Mouse (Mus musculus) adrenal gland, postnatal 36 days (tissue): Measurements from ENCODE around the gene Mob3b. TPM values are rescaled to one million over a fixed set of nuclear protein-coding genes. Genes with fewer than 3 reads are reported as not detected.
A peak's percentile ranks its signal among the peaks of the same experiment; 100 is the strongest.

Source experiments
- DNase-seq, 2 experiments: peaks; one replicate each; pipeline ENCODE4 v3.0.0; 2021; ENCODE audit warnings: mixed read lengths in 1 of 2
- total RNA-seq, 2 experiments: library from RNA; stranded (reverse); gene quantifications; 2 replicates each; pipeline ENCODE4 v1.2.3; 2021

Mob3b gene
- total RNA-seq, 2 experiments from 2014 or later = 28.9 to 31.8 TPM

- DNase-seq = no peak
Measured at GRCm38 (mm10) chr4:35114950-35115349, 42.3 kb downstream of the Mob3b start.

GRCm38 (mm10) chr4:35113516-35114248 is 43.6 kb downstream of the Mob3b start:
- DNase-seq = no peak

DNA sequence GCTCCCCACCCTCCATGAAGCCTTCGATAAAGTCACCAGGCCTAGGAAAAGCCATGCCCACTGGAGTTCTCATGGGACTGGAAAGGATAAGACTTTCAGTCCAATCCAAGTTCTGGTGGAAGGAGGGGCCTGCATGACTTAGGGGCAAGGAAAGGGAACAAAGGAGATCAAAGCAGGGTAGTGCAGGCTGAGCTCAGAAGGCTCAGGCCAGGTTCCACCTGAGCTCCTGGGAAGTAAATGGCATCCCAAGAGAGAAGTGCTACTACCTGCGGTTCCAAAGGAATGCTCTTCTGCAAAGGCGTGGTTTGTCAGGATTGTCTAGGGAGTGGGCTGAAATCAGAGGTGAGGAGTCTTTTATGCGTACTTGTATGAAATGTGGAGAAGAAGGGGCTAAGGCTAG is 44.8 kb downstream of the Mob3b start:
- no peak for DNase-seq

GRCm38 (mm10) chr4:35105115-35105773 is 52.0 kb downstream of the Mob3b start:
- no peak for DNase-seq

GRCm38 (mm10) chr4:35101201-35101600 is 56.1 kb downstream of the Mob3b start:
- DNase-seq = no peak

- peak; percentile 91 to 92 for DNase-seq
Measured at GRCm38 (mm10) chr4:35099865-35100780, 57.2 kb downstream of the Mob3b start.

DNA sequence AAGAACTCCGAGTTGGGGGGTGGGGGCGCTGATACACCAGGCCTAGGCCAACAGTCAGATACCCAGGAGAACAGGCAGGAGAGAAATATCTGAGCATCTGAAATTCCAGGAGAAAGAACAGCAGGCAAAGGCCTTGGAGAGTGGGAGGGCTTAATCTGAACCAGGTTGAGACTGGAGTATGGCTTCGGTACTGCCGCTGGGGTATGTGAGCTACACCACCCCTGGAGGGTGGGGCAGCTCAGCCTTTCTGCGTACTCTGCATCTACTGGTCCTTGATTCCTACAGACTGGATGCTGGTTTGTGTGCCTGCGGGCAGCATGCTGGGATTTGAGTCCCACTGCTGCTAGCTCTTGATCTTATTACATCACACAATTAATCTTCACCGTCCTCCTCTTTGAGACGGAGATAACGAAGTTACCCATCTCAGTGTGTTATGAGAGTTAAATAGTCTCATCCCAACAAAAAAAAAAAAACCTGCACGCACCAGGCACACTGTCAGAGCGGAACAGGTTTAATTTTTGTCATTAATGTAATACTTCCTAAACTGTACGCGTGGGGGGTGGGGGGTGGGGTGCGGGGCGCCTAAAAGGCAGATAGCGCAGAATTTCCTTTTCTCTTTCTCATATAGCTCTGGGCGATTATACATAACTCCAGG is 57.9 kb downstream of the Mob3b start:
- no peak for DNase-seq

DNA sequence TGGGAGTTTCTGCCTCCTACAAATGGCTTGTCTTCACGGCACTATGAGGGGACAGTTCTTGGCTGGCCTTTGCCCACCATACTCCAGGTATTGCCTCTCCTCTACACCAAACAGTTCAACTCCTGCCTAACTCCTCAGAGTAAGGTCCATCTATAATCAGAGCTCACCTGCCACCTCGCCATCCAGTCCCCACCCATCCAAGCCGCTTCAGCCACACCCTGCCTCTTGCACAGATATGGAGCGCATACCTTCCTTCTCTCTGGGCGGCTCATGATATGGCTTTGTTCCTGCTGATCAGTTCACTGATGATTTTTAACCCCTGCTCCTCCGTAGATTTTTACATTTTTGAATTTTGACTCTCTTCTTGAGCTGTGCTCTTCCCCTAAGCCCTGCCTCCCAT is 58.7 kb downstream of the Mob3b start:
- no peak for DNase-seq

DNA sequence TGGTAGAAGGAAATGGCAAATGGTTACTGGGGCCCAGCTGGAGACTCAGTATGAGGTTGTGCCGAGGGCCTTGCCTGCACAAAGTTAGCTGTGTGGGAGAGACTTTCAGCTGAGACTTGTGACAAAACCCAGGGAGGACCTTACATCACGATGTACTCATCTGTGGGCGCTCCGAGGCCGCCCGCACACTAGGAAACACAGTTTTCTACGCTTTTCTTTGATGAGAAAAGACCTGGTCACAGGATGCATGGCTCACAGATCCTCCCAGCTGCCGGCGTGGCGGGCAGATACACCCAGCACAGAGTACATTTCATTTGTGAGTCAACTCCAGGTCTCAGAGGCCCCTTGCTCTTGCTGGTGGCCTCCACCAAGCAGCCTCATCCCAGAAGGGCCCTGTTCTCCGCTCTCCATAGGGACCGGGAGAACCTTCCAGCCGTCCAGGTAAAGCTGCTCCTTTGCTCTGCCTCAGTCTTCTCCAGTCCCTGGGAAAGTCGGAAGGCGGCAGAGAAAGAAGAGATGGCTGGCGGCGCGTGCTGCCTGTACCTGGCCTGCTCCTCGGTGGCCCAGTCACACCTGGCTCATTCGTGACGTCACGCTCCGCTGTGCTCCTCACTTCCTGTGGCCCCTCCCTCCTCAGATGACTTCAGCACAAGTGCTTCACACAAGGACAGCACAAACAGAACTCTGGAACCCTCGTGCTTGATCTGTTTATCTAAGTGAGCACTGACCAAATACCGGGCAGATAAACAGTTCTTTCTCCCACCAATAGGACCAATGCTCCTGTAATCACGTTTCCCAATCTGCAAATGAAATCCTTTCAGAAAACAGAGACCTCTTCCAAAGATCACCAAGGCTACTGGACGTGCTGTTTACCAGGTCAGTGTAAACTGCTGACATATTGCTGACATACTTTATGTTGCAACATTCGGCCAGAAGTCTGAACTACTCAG is 60.8 kb downstream of the Mob3b start:
- DNase-seq = peak in 1 of 2 experiments; percentile 31

DNA sequence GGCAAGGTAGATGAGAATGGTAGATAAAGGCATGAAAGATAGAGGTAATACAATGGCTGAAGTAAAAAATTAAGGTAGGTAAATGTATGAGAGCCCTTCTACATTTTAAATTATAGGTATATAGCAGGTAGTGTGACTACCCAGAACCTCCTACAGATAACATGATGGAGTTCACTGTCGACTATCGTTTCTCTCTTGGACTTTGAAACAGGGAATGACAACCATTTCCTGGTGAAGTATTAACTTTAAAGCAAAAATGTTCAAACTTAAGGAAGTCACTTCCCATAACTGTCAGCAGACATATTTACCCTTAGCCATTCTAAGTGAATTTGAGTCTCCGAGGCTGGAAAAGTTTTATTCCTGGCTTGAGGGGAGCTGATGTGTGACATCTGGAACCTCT is 64.8 kb downstream of the Mob3b start:
- DNase-seq = no peak

GRCm38 (mm10) chr4:35091157-35091784 is 66.0 kb downstream of the Mob3b start:
- no peak for DNase-seq

- no peak for DNase-seq
Measured at GRCm38 (mm10) chr4:35089321-35090316, 67.7 kb downstream of the Mob3b start.

DNA sequence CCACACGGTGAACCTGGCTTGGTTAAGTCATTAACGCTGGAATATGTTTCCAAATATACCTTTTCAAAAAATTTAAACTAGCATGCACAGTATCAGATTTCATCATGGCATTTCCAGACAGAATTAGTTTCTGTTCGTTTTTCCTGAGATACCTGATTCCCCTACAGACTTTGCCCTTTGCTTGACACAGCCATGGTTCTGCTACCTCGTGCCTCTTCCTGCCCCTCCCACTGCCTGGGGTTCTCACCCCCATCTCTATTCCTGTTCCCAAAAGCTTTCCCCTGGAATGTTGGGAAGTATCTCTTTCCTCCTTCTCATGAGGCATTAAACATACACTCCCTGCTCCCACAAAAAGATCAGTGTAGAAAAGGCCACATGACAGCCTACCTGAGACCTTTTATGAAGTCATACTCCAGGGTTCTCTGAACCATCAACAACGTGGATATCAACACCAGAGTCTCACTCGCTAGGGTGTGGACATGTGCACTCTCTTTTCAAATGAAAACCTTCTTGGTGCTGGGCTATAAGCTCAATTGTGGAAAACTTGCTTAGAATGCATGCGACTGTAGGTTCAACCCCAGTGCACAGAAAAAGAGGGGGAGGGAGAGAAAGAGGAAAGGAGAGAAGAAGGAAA is 71.1 kb downstream of the Mob3b start:
- DNase-seq = no peak

GRCm38 (mm10) chr4:35084060-35084459 is 73.2 kb downstream of the Mob3b start:
- no peak for DNase-seq

DNA sequence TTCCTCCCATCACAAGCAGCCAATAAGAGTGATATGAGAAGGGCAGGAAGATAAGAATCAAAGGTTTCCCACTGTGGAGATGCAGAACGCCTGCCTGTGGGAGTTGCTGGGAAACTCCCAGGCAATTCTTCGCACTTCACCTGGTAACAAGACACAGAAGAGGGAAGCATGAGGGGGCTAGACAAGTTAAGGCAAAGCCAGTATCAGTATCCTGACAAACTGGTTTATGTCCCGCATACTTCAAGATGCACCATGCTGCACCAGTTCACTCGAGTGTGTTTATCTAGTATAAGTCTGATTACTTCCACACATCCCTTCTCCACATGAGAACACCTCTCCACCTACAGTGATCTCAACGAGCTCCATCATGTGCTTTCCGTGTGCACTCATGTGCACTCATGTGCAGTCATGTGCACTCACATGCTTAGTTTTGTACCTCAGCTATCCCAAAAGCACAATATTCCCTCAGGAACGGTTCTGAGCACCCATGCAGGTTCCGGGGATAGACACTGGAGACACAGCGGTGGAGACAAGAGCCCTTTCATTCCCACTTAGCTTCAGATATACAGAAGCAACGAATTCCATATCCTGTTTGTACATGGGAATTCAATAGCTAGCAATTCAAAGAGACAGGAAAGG is 74.7 kb downstream of the Mob3b start:
- no peak for DNase-seq

GRCm38 (mm10) chr4:35080285-35080684 is 77.0 kb downstream of the Mob3b start:
- DNase-seq = no peak

GRCm38 (mm10) chr4:35068739-35069138 is 88.5 kb downstream of the Mob3b start:
- DNase-seq = no peak

DNA sequence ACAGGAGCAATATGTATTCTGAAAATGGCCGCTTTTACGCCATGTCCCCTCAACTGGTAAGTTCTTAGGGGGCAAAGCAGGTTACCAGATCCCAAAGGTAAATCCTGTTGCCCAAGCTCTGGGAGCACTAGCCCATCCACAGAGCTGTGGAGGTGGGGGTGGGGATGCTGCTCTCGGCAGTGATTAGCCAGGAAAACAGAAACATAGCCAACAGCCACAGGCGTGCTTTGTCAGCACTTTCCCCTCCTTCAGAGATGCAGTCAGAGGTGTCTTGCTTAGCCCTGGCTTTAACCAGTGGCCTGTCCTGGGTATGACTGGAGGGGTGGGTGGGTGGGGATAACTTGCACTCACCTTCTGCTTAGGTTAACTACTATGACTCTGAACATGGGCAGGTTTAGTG is 91.1 kb downstream of the Mob3b start:
- DNase-seq = no peak
